Mouse (Mus musculus): ENCODE measurements around the gene Wwox. TPM values are rescaled to one million over a fixed set of nuclear protein-coding genes. Genes with fewer than 3 reads are reported as not detected.

Wwox gene
- polyA plus RNA-seq, 1 experiment from 2014 or later: 9.9 TPM

DNA sequence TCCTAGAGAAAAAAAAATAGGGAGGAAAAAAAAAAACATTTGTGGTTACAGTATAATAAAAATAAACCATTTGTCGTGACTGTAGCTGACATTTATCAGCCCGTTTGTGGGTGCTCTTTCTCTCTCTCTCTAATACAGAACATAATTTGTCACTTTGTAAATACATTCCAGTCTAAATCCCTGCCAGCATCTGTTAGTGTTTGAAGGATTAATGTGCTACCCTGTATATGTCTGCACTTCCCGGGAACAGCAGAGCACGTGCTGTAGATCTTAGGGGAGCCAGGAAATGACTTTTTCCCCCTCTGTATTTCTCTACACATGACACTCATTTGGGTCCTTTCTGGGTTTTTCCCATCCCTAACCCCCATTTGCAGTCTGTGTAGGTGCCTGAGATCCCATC lies 219.0 kb downstream of the Wwox start:
- DNase-seq (ENCODE audit: low spot score): no peak
- Histone ChIP-seq H3K4me1 (peaks cover 5% of the 10 kb centered on the region; the same call in 1 of the 2 replicates), H3K4me3 (no peak overlapping the region), H3K27me3 (replicated peaks; ENCODE audit: low read depth, poor library complexity, severe bottlenecking) (no peaks in the 10 kb centered on the region), H3K9me3 (no peaks in the 10 kb centered on the region), H3K27ac (replicated peaks) (no peak overlapping the region), H3K36me3 (replicated peaks) (no peaks in the 10 kb centered on the region)
- WGBS: 63% methylated on average over 4 of the region's 4 CpGs

DNA sequence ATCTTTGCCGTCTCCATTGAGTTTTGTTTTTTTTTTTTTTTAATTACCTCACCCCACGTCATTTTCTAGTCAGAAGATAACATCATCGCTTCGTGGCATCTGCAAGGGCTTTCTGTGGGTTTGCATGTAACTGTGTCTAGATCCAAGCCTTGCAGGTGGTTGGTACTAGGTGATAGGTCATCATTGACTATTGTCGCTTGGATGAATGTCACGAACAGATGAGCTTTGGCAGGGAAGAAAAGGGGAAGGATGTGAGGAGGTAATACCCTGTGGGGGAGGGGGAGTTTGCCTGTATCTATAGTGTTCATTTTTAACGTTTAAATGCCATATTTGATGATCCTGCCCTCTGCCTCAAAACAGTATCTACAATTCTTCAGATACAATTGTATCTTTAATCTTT lies 223.6 kb downstream of the Wwox start:
- Histone ChIP-seq H3K4me3 (no peak overlapping the region), H3K4me1 (peaks cover 6% of the 10 kb centered on the region), H3K9me3 (no peaks in the 10 kb centered on the region), H3K27ac (replicated peaks) (no peak overlapping the region), H3K27me3 (replicated peaks; ENCODE audit: low read depth, poor library complexity, severe bottlenecking) (no peaks in the 10 kb centered on the region), H3K36me3 (replicated peaks) (no peaks in the 10 kb centered on the region)
- WGBS: 83% methylated on average over 7 of the region's 7 CpGs
- DNase-seq (ENCODE audit: low spot score): no peak

GRCm38 (mm10) chr8:114665521-114665920 lies 226.1 kb downstream of the Wwox start:
- 53% methylated on average over 6 of the region's 6 CpGs for WGBS
- no peaks in the 10 kb centered on the region for H3K27me3 ChIP-seq (replicated peaks; ENCODE audit: low read depth, poor library complexity, severe bottlenecking)
- no peak overlapping the region for H3K27ac ChIP-seq (replicated peaks)
- no peak for DNase-seq (ENCODE audit: low spot score)
- peaks cover 6% of the 10 kb centered on the region for H3K4me1 ChIP-seq
- no peaks in the 10 kb centered on the region for H3K9me3 ChIP-seq
- no peak overlapping the region for H3K4me3 ChIP-seq
- no peaks in the 10 kb centered on the region for H3K36me3 ChIP-seq (replicated peaks)

GRCm38 (mm10) chr8:114670801-114671200 lies 231.3 kb downstream of the Wwox start:
- Histone ChIP-seq H3K27me3 (replicated peaks; ENCODE audit: low read depth, poor library complexity, severe bottlenecking) (no peaks in the 10 kb centered on the region), H3K4me1 (no peaks in the 10 kb centered on the region), H3K27ac (replicated peaks) (no peak overlapping the region), H3K9me3 (no peaks in the 10 kb centered on the region), H3K4me3 (no peak overlapping the region), H3K36me3 (replicated peaks) (no peaks in the 10 kb centered on the region)
- DNase-seq (ENCODE audit: low spot score): no peak
- WGBS: 89% methylated on average over 6 of the region's 6 CpGs

DNA sequence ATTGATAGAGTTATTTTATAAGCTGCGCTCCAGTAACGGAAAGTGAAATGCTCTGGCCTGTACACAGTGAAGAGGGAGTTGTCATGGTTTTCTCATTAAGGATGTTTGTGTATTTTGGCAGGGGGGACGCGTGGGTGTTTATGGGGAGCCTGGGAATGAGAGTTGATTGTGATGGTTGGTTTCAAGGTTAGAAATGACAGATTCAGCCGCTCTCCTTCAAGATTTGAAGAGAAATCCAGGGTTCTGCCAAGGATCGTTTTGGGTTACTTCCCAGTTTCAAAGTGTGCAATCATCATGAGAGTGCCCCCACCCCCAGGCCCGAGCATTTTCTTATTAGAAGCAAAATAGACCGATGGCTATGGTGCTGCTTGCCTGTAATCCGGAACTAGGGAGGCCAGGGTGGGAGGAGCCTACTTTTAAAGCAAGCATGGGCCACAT lies 231.8 kb downstream of the Wwox start:
- H3K27me3 ChIP-seq (replicated peaks; ENCODE audit: low read depth, poor library complexity, severe bottlenecking): no peaks in the 10 kb centered on the region
- no peaks in the 10 kb centered on the region for H3K9me3 ChIP-seq
- DNase-seq (ENCODE audit: low spot score): no peak
- 83% methylated on average over 9 of the region's 9 CpGs for WGBS
- H3K4me3 ChIP-seq: no peak overlapping the region
- H3K27ac ChIP-seq (replicated peaks): no peak overlapping the region
- no peaks in the 10 kb centered on the region for H3K36me3 ChIP-seq (replicated peaks)
- no peaks in the 10 kb centered on the region for H3K4me1 ChIP-seq

DNA sequence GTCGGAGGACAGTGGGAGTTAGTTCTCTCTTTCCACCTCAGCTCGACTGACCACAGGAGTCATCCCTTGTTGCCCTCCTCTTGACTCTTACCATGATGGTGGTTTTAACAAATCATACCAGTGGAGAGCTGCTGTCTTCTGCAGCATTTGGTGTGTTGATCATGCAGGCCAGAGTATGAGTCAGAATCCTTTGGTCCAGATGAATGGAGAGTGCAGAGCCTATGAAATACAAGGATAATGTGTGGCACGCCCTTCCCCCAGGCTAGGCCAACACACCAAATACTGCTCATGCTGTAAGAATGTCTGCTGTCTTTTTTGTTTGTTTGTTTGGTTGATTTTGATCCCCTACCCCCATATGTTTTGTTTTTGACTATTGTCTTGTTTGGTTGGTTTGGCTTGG lies 234.0 kb downstream of the Wwox start:
- Histone ChIP-seq H3K4me3 (no peak overlapping the region), H3K27ac (replicated peaks) (no peak overlapping the region), H3K4me1 (peaks cover 8% of the 10 kb centered on the region), H3K9me3 (no peaks in the 10 kb centered on the region), H3K27me3 (replicated peaks; ENCODE audit: low read depth, poor library complexity, severe bottlenecking) (no peaks in the 10 kb centered on the region), H3K36me3 (replicated peaks) (no peaks in the 10 kb centered on the region)
- DNase-seq (ENCODE audit: low spot score): no peak
- 93% methylated on average over 3 of the region's 3 CpGs for WGBS

GRCm38 (mm10) chr8:114675151-114675550 lies 235.7 kb downstream of the Wwox start:
- H3K27ac ChIP-seq (replicated peaks): no peak overlapping the region
- H3K4me3 ChIP-seq: no peak overlapping the region
- no peaks in the 10 kb centered on the region for H3K36me3 ChIP-seq (replicated peaks)
- H3K9me3 ChIP-seq: no peaks in the 10 kb centered on the region
- WGBS: 90% methylated on average over 7 of the region's 7 CpGs
- DNase-seq (ENCODE audit: low spot score): no peak
- H3K27me3 ChIP-seq (replicated peaks; ENCODE audit: low read depth, poor library complexity, severe bottlenecking): no peaks in the 10 kb centered on the region
- peaks cover 8% of the 10 kb centered on the region for H3K4me1 ChIP-seq

DNA sequence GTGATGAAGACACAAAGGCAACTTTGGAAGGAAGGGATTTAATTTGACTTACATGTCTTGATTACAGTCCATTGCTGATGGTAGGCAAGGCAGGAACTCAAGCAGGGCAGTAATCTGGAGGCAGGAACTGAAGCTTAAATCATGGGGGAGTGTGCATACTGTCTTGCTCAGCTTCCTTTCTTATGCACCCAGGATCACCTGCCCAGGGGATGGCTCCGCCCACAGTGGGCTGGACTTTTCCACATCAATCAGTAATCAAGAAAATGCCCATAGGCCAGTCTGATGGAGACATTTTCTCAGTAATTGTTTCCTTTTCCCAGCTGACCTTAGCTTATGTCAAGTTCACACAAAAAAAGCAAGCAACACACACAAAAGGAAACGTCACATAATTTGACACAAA lies 237.5 kb downstream of the Wwox start:
- Histone ChIP-seq H3K4me3 (no peak overlapping the region), H3K9me3 (no peaks in the 10 kb centered on the region), H3K4me1 (peaks cover 14% of the 10 kb centered on the region), H3K36me3 (replicated peaks) (no peaks in the 10 kb centered on the region), H3K27ac (replicated peaks) (no peak overlapping the region), H3K27me3 (replicated peaks; ENCODE audit: low read depth, poor library complexity, severe bottlenecking) (no peaks in the 10 kb centered on the region)
- no peak for DNase-seq (ENCODE audit: low spot score)
- 75% methylated on average over 2 of the region's 2 CpGs for WGBS

DNA sequence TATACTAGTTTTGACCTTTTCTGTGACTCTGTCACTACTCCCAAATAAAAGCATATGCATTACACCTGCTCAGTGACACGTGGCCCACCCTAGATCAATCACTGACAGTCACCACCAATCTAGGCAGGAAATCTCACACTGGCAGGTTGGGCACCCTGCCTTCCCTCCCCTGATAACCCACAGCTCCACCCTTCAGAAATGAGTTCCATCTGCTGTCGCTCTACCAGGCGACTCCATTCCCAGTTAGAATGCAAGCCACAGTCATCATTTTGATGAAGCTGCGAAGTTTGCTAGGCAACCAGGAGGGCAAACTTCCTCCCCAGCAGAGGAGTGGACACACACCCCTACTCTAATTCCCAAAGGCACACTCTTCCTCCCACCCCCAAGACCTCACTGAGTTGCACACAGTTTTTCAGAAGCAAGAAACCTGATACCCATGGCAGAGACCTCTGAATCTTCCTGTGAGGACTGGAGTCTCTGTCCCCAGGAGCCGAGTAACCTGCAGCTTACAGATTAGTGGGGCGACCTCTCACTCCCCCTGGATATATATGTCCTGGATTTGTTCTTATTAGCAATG lies 238.2 kb downstream of the Wwox start:
- DNase-seq (ENCODE audit: low spot score): peak; percentile 16

DNA sequence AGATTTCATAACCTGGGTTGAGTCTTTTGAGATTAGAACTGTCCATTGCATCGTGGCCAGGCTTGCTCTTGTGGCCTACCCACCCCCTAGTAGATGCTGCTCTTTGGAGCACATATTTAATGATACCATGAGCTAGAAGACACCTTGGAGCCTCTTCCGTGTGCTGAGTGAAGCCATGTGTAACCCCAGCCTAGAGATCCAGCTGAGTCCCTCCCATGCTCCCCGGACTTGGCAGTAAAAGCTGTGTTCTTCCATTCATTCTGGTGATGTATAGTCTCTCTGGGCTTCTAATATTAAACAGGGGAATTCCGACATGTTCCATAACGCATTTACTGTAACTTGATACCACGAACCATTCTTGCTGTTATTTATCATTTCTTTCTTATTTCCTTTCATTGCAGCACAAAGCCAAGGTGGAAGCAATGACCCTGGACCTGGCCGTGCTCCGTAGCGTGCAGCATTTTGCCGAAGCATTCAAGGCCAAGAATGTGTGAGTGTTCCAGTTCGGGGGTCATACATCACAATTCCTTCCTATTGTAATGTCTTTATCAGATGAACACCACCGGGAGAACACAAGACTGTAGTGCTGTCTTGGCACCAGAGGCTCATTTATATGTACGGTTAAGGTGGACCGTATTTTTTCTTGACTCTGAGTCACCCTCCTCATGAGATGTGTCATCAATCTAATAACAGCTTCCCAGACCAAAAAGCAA lies 240.1 kb downstream of the Wwox start:
- Histone ChIP-seq H3K4me3 (no peak overlapping the region), H3K27ac (replicated peaks) (no peak overlapping the region), H3K9me3 (no peaks in the 10 kb centered on the region), H3K36me3 (replicated peaks) (no peaks in the 10 kb centered on the region), H3K4me1 (peaks cover 14% of the 10 kb centered on the region), H3K27me3 (replicated peaks; ENCODE audit: low read depth, poor library complexity, severe bottlenecking) (no peaks in the 10 kb centered on the region)
- no peak for DNase-seq (ENCODE audit: low spot score)
- 91% methylated on average over 14 of the region's 14 CpGs for WGBS

More for the DNA sequence above, 238.2 kb downstream of the Wwox start:
- Histone ChIP-seq H3K27me3 (replicated peaks; ENCODE audit: low read depth, poor library complexity, severe bottlenecking) (no peaks in the 10 kb centered on the region), H3K9me3 (no peaks in the 10 kb centered on the region), H3K4me3 (no peak overlapping the region), H3K27ac (replicated peaks) (no peak overlapping the region), H3K4me1 (peaks cover 14% of the 10 kb centered on the region), H3K36me3 (replicated peaks) (no peaks in the 10 kb centered on the region)
- 48% methylated on average over 6 of the region's 6 CpGs for WGBS

- no peak for DNase-seq (ENCODE audit: low spot score)
- no peaks in the 10 kb centered on the region for H3K9me3 ChIP-seq
- no peak overlapping the region for H3K4me3 ChIP-seq
- no peak overlapping the region for H3K27ac ChIP-seq (replicated peaks)
- peaks cover 14% of the 10 kb centered on the region for H3K4me1 ChIP-seq
- 79% methylated on average over 10 of the region's 10 CpGs for WGBS
- no peaks in the 10 kb centered on the region for H3K36me3 ChIP-seq (replicated peaks)
- H3K27me3 ChIP-seq (replicated peaks; ENCODE audit: low read depth, poor library complexity, severe bottlenecking): no peaks in the 10 kb centered on the region
These were observed 241.7 kb downstream of the Wwox start for GRCm38 (mm10) chr8:114681136-114681535.

- no peak for DNase-seq (ENCODE audit: low spot score)
- Histone ChIP-seq H3K4me1 (peaks cover 14% of the 10 kb centered on the region), H3K27ac (replicated peaks) (no peak overlapping the region), H3K4me3 (no peak overlapping the region), H3K36me3 (replicated peaks) (no peaks in the 10 kb centered on the region), H3K9me3 (no peaks in the 10 kb centered on the region), H3K27me3 (replicated peaks; ENCODE audit: low read depth, poor library complexity, severe bottlenecking) (no peaks in the 10 kb centered on the region)
- 83% methylated on average over 10 of the region's 10 CpGs for WGBS
These were observed 242.7 kb downstream of the Wwox start for GRCm38 (mm10) chr8:114682166-114682565.

GRCm38 (mm10) chr8:114684046-114684702 lies 244.7 kb downstream of the Wwox start:
- H3K27me3 ChIP-seq (replicated peaks; ENCODE audit: low read depth, poor library complexity, severe bottlenecking): no peaks in the 10 kb centered on the region
- 88% methylated on average over 11 of the region's 11 CpGs for WGBS
- DNase-seq (ENCODE audit: low spot score): no peak
- H3K4me3 ChIP-seq: no peak overlapping the region
- 0 out of 2 replicates have a peak, but pooled peaks cover 6% of the 10 kb centered on the region for H3K4me1 ChIP-seq
- H3K27ac ChIP-seq (replicated peaks): no peak overlapping the region
- H3K36me3 ChIP-seq (replicated peaks): no peaks in the 10 kb centered on the region
- H3K9me3 ChIP-seq: no peaks in the 10 kb centered on the region

Data from embryonic facial prominence, embryonic 10.5 days (tissue).